Mouse (Mus musculus): ENCODE measurements around the gene 1110051M20Rik. TPM values are rescaled to one million over a fixed set of nuclear protein-coding genes. Genes with fewer than 3 reads are reported as not detected.

Gene 1110051M20Rik
- polyA plus RNA-seq, 1 experiment, result not detected

DNA sequence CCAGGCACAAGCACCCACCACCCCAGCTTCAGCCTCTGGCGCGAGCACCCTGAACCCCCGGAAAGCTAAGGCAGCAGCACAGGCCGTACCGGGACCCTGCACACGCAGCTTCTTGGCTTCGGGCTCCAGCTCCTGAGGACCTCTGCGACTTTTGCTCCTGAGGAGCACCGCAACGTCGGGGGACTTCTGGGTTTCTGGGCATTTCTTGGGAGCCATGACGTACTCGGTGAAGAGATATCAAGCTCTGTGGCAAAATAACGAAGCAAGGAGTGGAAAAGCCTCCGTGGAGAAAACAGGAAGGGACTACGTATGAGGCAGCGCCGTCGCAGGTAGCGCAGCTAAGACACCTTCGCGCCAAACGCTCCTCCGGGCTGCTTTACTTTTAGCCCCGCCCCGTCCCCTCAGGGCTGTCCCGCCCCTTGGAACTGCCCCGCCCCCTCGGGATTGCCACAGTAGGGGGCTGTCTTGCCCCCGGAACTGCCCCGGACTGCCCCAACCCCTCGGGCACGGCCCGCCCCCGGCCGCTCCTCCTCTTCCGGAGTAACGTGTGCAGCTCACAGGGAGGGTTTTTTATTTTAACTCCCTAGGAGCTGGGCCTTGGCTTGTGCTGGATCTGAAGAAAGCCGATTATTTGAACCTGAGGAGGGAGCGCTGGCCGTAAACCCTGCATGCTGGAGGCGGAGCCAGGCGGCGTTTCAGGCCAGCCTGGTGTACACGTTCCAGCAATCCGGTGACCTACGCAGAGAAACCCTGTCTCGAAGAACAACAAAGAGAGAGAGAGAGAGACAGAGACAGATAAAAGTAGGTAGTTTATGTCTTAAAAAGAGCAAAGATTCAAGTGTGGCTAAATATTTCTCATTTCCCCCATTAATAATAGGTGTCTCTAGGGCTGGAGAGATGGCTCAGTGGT, 207.6 kb downstream of the 1110051M20Rik start, which contains the start of gene Ddb2:
Gene Ddb2 (minus strand): TSS at position 382 of the 910 bp plus-strand sequence.
- 1% methylated on average over 48 of the region's 48 CpGs for WGBS
- peak; percentile 30; the same call in 1 of the 2 replicates for TF ChIP-seq POLR2A (IDR thresholded peaks at IDR 0.05; ENCODE audit: insufficient read depth, low read depth, low read length)
- TF ChIP-seq CTCF (IDR thresholded peaks at IDR 0.05; ENCODE audit: insufficient read depth, low read depth, low read length), result no peak
- peak within 1 kb of the TSS; percentile 67 for H3K4me3 ChIP-seq (ENCODE audit: insufficient read depth, low read depth, low read length)
- H3K4me1 ChIP-seq (ENCODE audit: control insufficient read depth, insufficient read depth, low read length), result peaks cover 3% of the 10 kb centered on the region; the same call in 1 of the 2 replicates
- peak within 1 kb of the TSS; percentile 92 for H3K27ac ChIP-seq (ENCODE audit: insufficient read depth, low read depth, low read length)

DNA sequence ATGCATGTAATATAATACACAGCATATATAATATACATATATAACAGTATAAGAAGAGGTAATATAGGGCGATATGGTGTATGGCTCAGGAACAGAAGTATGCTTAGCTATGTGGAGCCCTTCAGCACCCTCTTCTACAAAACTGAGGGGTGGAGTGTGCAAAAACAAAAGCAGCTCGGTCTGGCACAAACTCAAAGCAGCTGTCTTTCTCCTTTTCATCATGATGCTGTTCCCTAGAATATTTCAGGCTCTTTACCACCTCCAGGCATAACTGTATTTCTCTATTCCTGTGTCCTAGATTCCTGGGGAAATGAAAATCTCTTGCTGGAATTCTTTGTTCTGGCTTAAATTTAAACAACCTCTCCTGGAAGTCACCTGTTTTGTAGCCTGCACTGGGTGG, 214.8 kb downstream of the 1110051M20Rik start:
- Histone ChIP-seq H3K4me1 (ENCODE audit: control insufficient read depth, insufficient read depth, low read length) (no peaks in the 10 kb centered on the region), H3K4me3 (ENCODE audit: insufficient read depth, low read depth, low read length) (no peak overlapping the region), H3K27ac (ENCODE audit: insufficient read depth, low read depth, low read length) (no peak overlapping the region)
- no peak for TF ChIP-seq CTCF (IDR thresholded peaks at IDR 0.05; ENCODE audit: insufficient read depth, low read depth, low read length)
- TF ChIP-seq POLR2A (IDR thresholded peaks at IDR 0.05; ENCODE audit: insufficient read depth, low read depth, low read length), result no peak
- WGBS, result 76% methylated on average over 2 of the region's 2 CpGs

Other genes starting within 250 kb of the 1110051M20Rik start
- not detected in 2 replicates for gene Nr1h3, start 241.9 kb downstream of the 1110051M20Rik start, polyA plus RNA-seq (2012; ENCODE audit: insufficient read depth, insufficient read length, low replicate concordance, missing spikeins)
- not detected in 2 replicates for gene Acp2, start 241.8 kb downstream of the 1110051M20Rik start, polyA plus RNA-seq (2012; ENCODE audit: insufficient read depth, insufficient read length, low replicate concordance, missing spikeins)
- gene Ddb2, start 207.7 kb downstream of the 1110051M20Rik start, polyA plus RNA-seq (2012; ENCODE audit: insufficient read depth, insufficient read length, low replicate concordance, missing spikeins), result not detected in 2 replicates
- not detected in 2 replicates for gene Pacsin3, start 188.8 kb downstream of the 1110051M20Rik start, polyA plus RNA-seq (2012; ENCODE audit: insufficient read depth, insufficient read length, low replicate concordance, missing spikeins)
- gene Arfgap2, start 179.7 kb downstream of the 1110051M20Rik start, polyA plus RNA-seq (2012; ENCODE audit: insufficient read depth, insufficient read length, low replicate concordance, missing spikeins), result not detected in 2 replicates
- gene Lrp4, start 12.8 kb upstream of the 1110051M20Rik start, polyA plus RNA-seq (2012; ENCODE audit: insufficient read depth, insufficient read length, low replicate concordance, missing spikeins), result not detected in 2 replicates
- 291 and 393 TPM in 2 replicates for gene Ckap5, start 82.1 kb upstream of the 1110051M20Rik start, polyA plus RNA-seq (2012; ENCODE audit: insufficient read depth, insufficient read length, low replicate concordance, missing spikeins)
- not detected in 2 replicates for gene F2, start 191.7 kb upstream of the 1110051M20Rik start, polyA plus RNA-seq (2012; ENCODE audit: insufficient read depth, insufficient read length, low replicate concordance, missing spikeins)
- not detected in 2 replicates for gene Zfp408, start 205.1 kb upstream of the 1110051M20Rik start, polyA plus RNA-seq (2012; ENCODE audit: insufficient read depth, insufficient read length, low replicate concordance, missing spikeins)
- 160 TPM in 1 of 2 replicates, not detected in the other for gene Arhgap1, start 205.2 kb upstream of the 1110051M20Rik start, polyA plus RNA-seq (2012; ENCODE audit: insufficient read depth, insufficient read length, low replicate concordance, missing spikeins)